Mouse (Mus musculus): ENCODE data around the gene Iqcc.

Iqcc gene

GRCm38 (mm10) chr4:129622120-129622802, 3.4 kb upstream of the Iqcc start:
- no peak for DNase-seq (ENCODE audit: inconsistent age in 2 of 2, low spot score in 1 of 2)

GRCm38 (mm10) chr4:129621283-129621841, 2.5 kb upstream of the Iqcc start:
- peak; percentile 57 to 80 for DNase-seq (ENCODE audit: inconsistent age in 2 of 2, low spot score in 1 of 2)

GRCm38 (mm10) chr4:129620419-129621282, 1.8 kb upstream of the Iqcc start:
- peak; percentile 40 to 52 for DNase-seq (ENCODE audit: inconsistent age in 2 of 2, low spot score in 1 of 2)

- DNase-seq (ENCODE audit: inconsistent age in 2 of 2, low spot score in 1 of 2): peak in 1 of 2 experiments; percentile 51
These were observed 868 bp downstream of the Iqcc start for GRCm38 (mm10) chr4:129618031-129618430.

GRCm38 (mm10) chr4:129617121-129617641, 1.7 kb downstream of the Iqcc start:
- peak in 1 of 2 experiments; percentile 31 for DNase-seq (ENCODE audit: inconsistent age in 2 of 2, low spot score in 1 of 2)

GRCm38 (mm10) chr4:129616631-129617030, 2.3 kb downstream of the Iqcc start:
- DNase-seq (ENCODE audit: inconsistent age in 2 of 2, low spot score in 1 of 2): peak in 1 of 2 experiments; percentile 29

GRCm38 (mm10) chr4:129615801-129616290, 3.1 kb downstream of the Iqcc start:
- peak in 1 of 2 experiments; percentile 29 for DNase-seq (ENCODE audit: inconsistent age in 2 of 2, low spot score in 1 of 2)

GRCm38 (mm10) chr4:129614093-129614492, 4.8 kb downstream of the Iqcc start, which contains the start of gene Dcdc2b:
Dcdc2b (minus strand) TSS chr4:129614257.
- peak in 1 of 2 experiments; percentile 31 for DNase-seq (ENCODE audit: inconsistent age in 2 of 2, low spot score in 1 of 2)

- no peak for DNase-seq (ENCODE audit: inconsistent age in 2 of 2, low spot score in 1 of 2)
These were observed 8.4 kb downstream of the Iqcc start for GRCm38 (mm10) chr4:129610472-129610871.

GRCm38 (mm10) chr4:129610026-129610425, 8.9 kb downstream of the Iqcc start:
- no peak for DNase-seq (ENCODE audit: inconsistent age in 2 of 2, low spot score in 1 of 2)

GRCm38 (mm10) chr4:129609139-129609631, 9.7 kb downstream of the Iqcc start:
- DNase-seq (ENCODE audit: inconsistent age in 2 of 2, low spot score in 1 of 2): no peak

- DNase-seq (ENCODE audit: inconsistent age in 2 of 2, low spot score in 1 of 2): peak; percentile 80 to 91
These were observed 10.4 kb downstream of the Iqcc start for GRCm38 (mm10) chr4:129608426-129609025.

- DNase-seq (ENCODE audit: inconsistent age in 2 of 2, low spot score in 1 of 2): peak; percentile 88 to 95
These were observed 18.4 kb downstream of the Iqcc start, which contains the start of the genes Eif3i and Tmem234 for GRCm38 (mm10) chr4:129600233-129601158. Eif3i (minus strand) TSS chr4:129600648. Tmem234 (plus strand) TSS chr4:129600668.

- no peak for DNase-seq (ENCODE audit: inconsistent age in 2 of 2, low spot score in 1 of 2)
These were observed 30.0 kb downstream of the Iqcc start for GRCm38 (mm10) chr4:129588865-129589264.

- DNase-seq (ENCODE audit: inconsistent age in 2 of 2, low spot score in 1 of 2): no peak
These were observed 32.0 kb downstream of the Iqcc start for GRCm38 (mm10) chr4:129586943-129587342.

- DNase-seq (ENCODE audit: inconsistent age in 2 of 2, low spot score in 1 of 2): no peak
These were observed 33.1 kb downstream of the Iqcc start for GRCm38 (mm10) chr4:129585773-129586172.

GRCm38 (mm10) chr4:129584884-129585608, 33.9 kb downstream of the Iqcc start:
- DNase-seq (ENCODE audit: inconsistent age in 2 of 2, low spot score in 1 of 2): peak; percentile 89 to 97

- DNase-seq (ENCODE audit: inconsistent age in 2 of 2, low spot score in 1 of 2): no peak
These were observed 34.5 kb downstream of the Iqcc start for GRCm38 (mm10) chr4:129584370-129584769.

- DNase-seq (ENCODE audit: inconsistent age in 2 of 2, low spot score in 1 of 2): no peak
These were observed 36.6 kb downstream of the Iqcc start for GRCm38 (mm10) chr4:129582251-129582650.
